Mouse (Mus musculus) ES-E14 (cell line): ENCODE data around the gene Angptl6.

Experiments used
- CHD2 ChIP-seq: IDR thresholded peaks from 2 replicates; pipeline ENCODE4 v1.6.1; 2014; ENCODE audit warnings: mild to moderate bottlenecking, low read depth, low read length, inconsistent platforms
- HCFC1 ChIP-seq: IDR thresholded peaks from 2 replicates; pipeline ENCODE4 v1.6.1; 2012; ENCODE audit warnings: low read length, inconsistent platforms, borderline replicate concordance; ENCODE audit not compliant: insufficient read depth
- MAFK ChIP-seq: IDR thresholded peaks from 2 replicates; pipeline ENCODE4 v1.6.1; 2014; ENCODE audit warnings: mild to moderate bottlenecking, low read depth, low read length, inconsistent platforms; ENCODE audit not compliant: insufficient read depth
- ZC3H11A ChIP-seq: IDR thresholded peaks from 2 replicates; pipeline ENCODE4 v1.6.1; 2012; ENCODE audit warnings: low read depth, mild to moderate bottlenecking, inconsistent platforms, low read length, borderline replicate concordance
- ZNF384 ChIP-seq: IDR thresholded peaks from 2 replicates; pipeline ENCODE4 v1.6.1; 2012; ENCODE audit warnings: low read depth, low read length, inconsistent platforms

- TF ChIP-seq ZC3H11A (no peak), CHD2 (no peak), MAFK (no peak), HCFC1 (no peak; the same call in 1 of the 2 replicates), ZNF384 (no peak)
These were observed 8.8 kb upstream of the Angptl6 start for GRCm38 (mm10) chr9:20888386-20888765.
